Mouse (Mus musculus): ENCODE data around the gene Adam11.

Gene Adam11

DNA sequence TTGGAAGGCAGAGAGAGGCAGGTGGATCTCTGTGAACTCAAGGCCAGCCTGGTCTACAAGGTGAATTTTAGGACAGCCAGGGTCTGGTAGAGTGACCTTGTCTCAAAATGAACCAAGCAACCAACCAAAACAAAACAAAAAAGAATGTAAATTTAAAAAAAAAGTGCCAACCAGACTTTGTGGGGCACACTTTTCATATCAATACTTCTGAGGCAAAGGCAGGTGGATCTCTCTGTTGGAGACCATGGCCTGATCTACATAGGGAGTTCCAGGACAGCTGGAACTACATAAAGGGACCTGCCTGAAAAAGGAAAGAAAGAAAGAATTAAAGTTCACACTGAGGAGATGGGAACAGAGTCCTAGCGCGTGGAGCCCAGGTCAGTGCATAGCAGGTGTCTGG lies 65.2 kb downstream of the Adam11 start:
- TF ChIP-seq GATA4 (IDR thresholded peaks at IDR 0.05; ENCODE audit: insufficient replicate concordance, low read length) = no peak

DNA sequence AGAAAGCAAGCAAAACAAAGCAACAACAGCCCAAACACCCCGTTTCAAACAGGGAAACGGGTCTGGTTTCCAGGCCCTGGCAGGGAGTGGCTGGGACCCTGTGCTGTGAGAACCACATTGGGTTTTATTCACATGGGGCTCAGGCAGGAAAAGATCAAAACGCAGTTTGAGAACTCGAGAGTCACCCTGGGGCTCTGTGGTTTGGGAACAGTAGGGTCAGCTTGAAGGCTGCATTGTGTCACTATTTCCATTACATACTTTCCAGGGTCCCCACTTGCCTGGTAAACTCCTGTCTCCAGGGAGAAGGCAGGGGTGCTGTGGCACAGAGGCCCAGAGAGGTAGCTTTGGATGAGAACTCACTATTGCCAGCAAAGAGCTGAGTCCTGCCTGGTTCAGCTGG lies 65.9 kb downstream of the Adam11 start:
- no peak for TF ChIP-seq GATA4 (IDR thresholded peaks at IDR 0.05; ENCODE audit: insufficient replicate concordance, low read length)

All from liver, adult (tissue).